Mouse (Mus musculus) left cerebral cortex, adult 18-20 months (tissue): ENCODE results near the gene Sytl2. TPM values are rescaled to one million over a fixed set of nuclear protein-coding genes. Genes with fewer than 3 reads are reported as not detected.

Source experiments
- DNase-seq, 2 experiments: peaks; one replicate each; pipeline ENCODE4 v3.0.0; 2021 to 2022; ENCODE audit warnings: low spot score in 2 of 2, mixed read lengths in 1 of 2
- total RNA-seq, 2 experiments: library from RNA; stranded (reverse); gene quantifications; 2 replicates each; pipeline ENCODE4 v1.2.3; 2021

The Sytl2 gene
- total RNA-seq, 2 experiments from 2014 or later, result 75.7 to 76.7 TPM

- peak; percentile 76 to 87 for DNase-seq
These were observed 154.9 kb downstream of the Sytl2 start, which contains the start of gene Tmem126a for GRCm38 (mm10) chr7:90456845-90457468. TSS of gene Tmem126a (minus strand) at chr7:90457229.

- DNase-seq, result no peak
These were observed 155.5 kb downstream of the Sytl2 start for GRCm38 (mm10) chr7:90457517-90457916.

Other genes with a start within 250 kb of the Sytl2 start
- 100 to 1,000 TPM; 139 to 141 TPM for gene Picalm, start 172.0 kb upstream of the Sytl2 start, total RNA-seq
- gene Ccdc83, start 36.5 kb upstream of the Sytl2 start, total RNA-seq, result not detected
- 1 to 10 TPM in 1 of 2 experiments, under 1 TPM in 1; 0.91 to 1.1 TPM for gene Ccdc89, start 124.3 kb downstream of the Sytl2 start, total RNA-seq
- gene Crebzf, start 140.5 kb downstream of the Sytl2 start, total RNA-seq, result 10 to 100 TPM; 81.7 to 93.1 TPM
- gene Tmem126a, start 155.0 kb downstream of the Sytl2 start, total RNA-seq, result 10 to 100 TPM; 38.2 to 41.6 TPM
- 10 to 100 TPM; 28.9 to 29.4 TPM for gene Tmem126b, start 173.7 kb downstream of the Sytl2 start, total RNA-seq
- 100 to 1,000 TPM; 256 to 276 TPM for gene Dlg2, start 174.4 kb downstream of the Sytl2 start, total RNA-seq